Mouse (Mus musculus) neural tube, embryonic 11.5 days (tissue): Measurements from ENCODE around the gene Poldip3. TPM values are rescaled to one million over a fixed set of nuclear protein-coding genes. Genes with fewer than 3 reads are reported as not detected.
"Not testable (repeated sequence)": the region's sequence is repeated elsewhere in the genome, so short reads cannot be mapped to it uniquely, and the experiment has no call there.

Experiments
- ATAC-seq: fragments of 200-750 bp; cut with Nextera tagmentation; 2 replicates; pipeline ENCODE4 v1.8.0; 2017; ENCODE audit warnings: moderate number of reproducible peaks, mild to moderate bottlenecking, moderate TSS enrichment, moderate library complexity; ENCODE audit not compliant: insufficient read depth, low FRiP score, low TSS enrichment
- DNase-seq: peaks from one replicate; pipeline ENCODE4 v3.0.0-alpha.2; 2015; ENCODE audit warnings: low spot score
- H3K27ac ChIP-seq: fragments of 300-500 bp; sonication (generic); 2 replicates; pipeline ENCODE4 v1.5.1; 2014; ENCODE audit warnings: low read depth, mild to moderate bottlenecking, low read length
- H3K27me3 ChIP-seq: fragments of 300-500 bp; sonication (generic); 2 replicates; pipeline ENCODE4 v1.6.1; 2014; ENCODE audit warnings: mild to moderate bottlenecking, low read length, mixed read lengths; ENCODE audit not compliant: control insufficient read depth, insufficient read depth
- H3K36me3 ChIP-seq: fragments of 300-500 bp; sonication (generic); 2 replicates; pipeline ENCODE4 v1.6.1; 2014; ENCODE audit warnings: mild to moderate bottlenecking, low read length, moderate library complexity, mixed read lengths; ENCODE audit not compliant: control insufficient read depth, insufficient read depth
- H3K4me1 ChIP-seq: fragments of 300-500 bp; sonication (generic); 2 replicates; pipeline ENCODE4 v1.6.1; 2014; ENCODE audit warnings: low read length, mixed read lengths; ENCODE audit not compliant: control insufficient read depth, insufficient read depth
- H3K4me2 ChIP-seq: fragments of 300-500 bp; sonication (generic); 2 replicates; pipeline ENCODE4 v1.6.1; 2014; ENCODE audit warnings: low read depth, mild to moderate bottlenecking, moderate library complexity
- H3K4me3 ChIP-seq: fragments of 300-500 bp; sonication (generic); 2 replicates; pipeline ENCODE4 v1.5.1; 2014; ENCODE audit warnings: low read depth, low read length
- H3K9ac ChIP-seq: fragments of 300-500 bp; sonication (generic); 2 replicates; pipeline ENCODE4 v1.6.1; 2014; ENCODE audit warnings: mild to moderate bottlenecking, low read length
- H3K9me3 ChIP-seq: fragments of 300-500 bp; sonication (generic); 2 replicates; pipeline ENCODE4 v1.6.1; 2016; ENCODE audit warnings: low read length; ENCODE audit not compliant: control insufficient read depth
- WGBS: fragments of 180-500 bp; shearing (Covaris S2); extraction: QIAGEN DNeasy Blood & Tissue Kit; methylation state at CpG from one replicate; pipeline ENCODE4 v1.1.7; 2014; 5-methylcytosine and 5-hydroxymethylcytosine counted together
- polyA plus RNA-seq: library from polyadenylated mRNA; unstranded; fragments of >200 nt; fragmentation: Nextera tagmentation; extraction: Ambion mirVana; gene quantifications from 2 replicates; pipeline ENCODE4 v1.2.1, GENCODE M21; 2014

The Poldip3 gene
- polyA plus RNA-seq, 1 experiment from 2014 or later: 196 TPM

DNA sequence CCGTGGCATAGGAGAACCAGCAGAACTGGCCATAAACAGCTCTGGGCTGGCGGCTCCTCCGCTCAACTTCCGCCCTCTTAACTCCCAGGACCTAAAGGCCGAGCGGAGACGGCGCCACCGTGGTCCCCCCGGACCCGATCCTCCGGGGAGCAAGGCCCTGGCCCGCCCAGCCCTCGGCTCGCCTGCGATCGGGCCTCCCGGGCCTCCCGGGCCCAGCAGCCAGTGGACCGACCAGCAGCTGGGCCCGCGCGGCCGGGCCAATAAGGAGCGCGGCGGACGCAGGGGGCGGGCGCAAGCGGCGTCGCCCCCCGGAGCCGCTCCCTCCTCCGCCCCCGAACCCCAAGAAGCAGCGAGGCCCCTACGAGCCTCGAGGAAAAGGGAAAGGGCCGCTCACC is 386 bp downstream of the Poldip3 start:
- peak overlapping the region; percentile 89 for H3K27ac ChIP-seq
- peaks cover 4% of the 10 kb centered on the region; the same call in 1 of the 2 replicates for H3K36me3 ChIP-seq
- ATAC-seq (peak; percentile 78), DNase-seq (no peak)
- no peaks in the 10 kb centered on the region for H3K27me3 ChIP-seq
- peak overlapping the region; percentile 76 for H3K4me3 ChIP-seq
- under 1% methylated on average over 31 of the region's 41 CpGs for WGBS
- peaks cover 5% of the 10 kb centered on the region; the same call in 1 of the 2 replicates for H3K4me1 ChIP-seq
- peak overlapping the region; percentile 90 for H3K4me2 ChIP-seq
- peak overlapping the region; percentile 89 for H3K9ac ChIP-seq
- H3K9me3 ChIP-seq: no peaks in the 10 kb centered on the region

DNA sequence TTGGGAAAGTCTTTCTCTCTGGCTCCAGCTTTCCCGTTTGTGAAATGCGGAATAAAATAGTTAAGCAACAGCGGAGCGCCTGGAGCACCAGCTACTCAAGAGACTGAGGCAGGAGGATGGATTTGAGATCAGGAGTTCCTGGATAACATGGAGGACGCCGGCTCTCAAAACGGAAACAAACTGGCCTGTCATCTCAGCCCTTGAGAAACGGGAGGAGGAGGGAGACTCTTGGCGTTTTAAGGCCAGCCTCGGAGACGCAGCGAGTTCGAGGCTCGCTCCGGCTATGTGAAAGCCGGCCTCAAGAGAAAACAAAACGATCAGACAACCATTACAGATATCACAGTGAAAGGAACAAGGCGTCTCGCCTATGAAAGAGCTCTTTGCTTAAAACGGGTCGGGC is 789 bp downstream of the Poldip3 start:
- H3K4me3 ChIP-seq: peak overlapping the region; percentile 76
- H3K36me3 ChIP-seq: peaks cover 4% of the 10 kb centered on the region; the same call in 1 of the 2 replicates
- WGBS: 3% methylated on average over 21 of the region's 21 CpGs
- DNase-seq (no peak), ATAC-seq (no peak)
- H3K27ac ChIP-seq: peak overlapping the region; percentile 89
- no peaks in the 10 kb centered on the region for H3K27me3 ChIP-seq
- peak overlapping the region; percentile 90 for H3K4me2 ChIP-seq
- H3K4me1 ChIP-seq: peaks cover 8% of the 10 kb centered on the region; the same call in 1 of the 2 replicates
- H3K9ac ChIP-seq: peak overlapping the region; percentile 89
- H3K9me3 ChIP-seq: no peaks in the 10 kb centered on the region

DNA sequence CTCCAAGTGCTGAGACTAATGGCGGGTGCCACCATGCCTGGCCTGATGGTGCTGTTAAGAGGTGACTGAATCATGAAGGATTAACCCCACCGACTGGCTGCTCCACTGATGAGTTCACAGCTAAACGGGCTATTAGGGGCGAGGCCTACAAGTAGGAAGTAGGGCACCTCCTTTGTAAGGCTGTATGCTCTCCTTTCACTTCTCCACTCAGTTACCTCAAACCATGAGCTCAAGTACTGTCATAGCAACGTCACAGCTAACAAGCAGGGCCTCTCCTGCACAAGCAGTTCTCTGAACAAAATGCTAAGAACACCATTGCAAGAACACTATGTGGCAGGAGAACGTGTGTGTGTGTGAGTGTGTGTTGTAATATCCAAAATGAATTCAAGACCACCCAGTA is 3.6 kb downstream of the Poldip3 start:
- 93% methylated on average over 6 of the region's 6 CpGs for WGBS
- H3K9ac ChIP-seq: no peak overlapping the region
- H3K36me3 ChIP-seq: peaks cover 4% of the 10 kb centered on the region; the same call in 1 of the 2 replicates
- H3K4me1 ChIP-seq: peaks cover 9% of the 10 kb centered on the region; the same call in 1 of the 2 replicates
- H3K9me3 ChIP-seq: no peaks in the 10 kb centered on the region
- DNase-seq: no peak
- no peak overlapping the region for H3K4me2 ChIP-seq
- no peak overlapping the region for H3K4me3 ChIP-seq
- no peaks in the 10 kb centered on the region for H3K27me3 ChIP-seq
- ATAC-seq: no peak
- H3K27ac ChIP-seq: no peak overlapping the region

DNA sequence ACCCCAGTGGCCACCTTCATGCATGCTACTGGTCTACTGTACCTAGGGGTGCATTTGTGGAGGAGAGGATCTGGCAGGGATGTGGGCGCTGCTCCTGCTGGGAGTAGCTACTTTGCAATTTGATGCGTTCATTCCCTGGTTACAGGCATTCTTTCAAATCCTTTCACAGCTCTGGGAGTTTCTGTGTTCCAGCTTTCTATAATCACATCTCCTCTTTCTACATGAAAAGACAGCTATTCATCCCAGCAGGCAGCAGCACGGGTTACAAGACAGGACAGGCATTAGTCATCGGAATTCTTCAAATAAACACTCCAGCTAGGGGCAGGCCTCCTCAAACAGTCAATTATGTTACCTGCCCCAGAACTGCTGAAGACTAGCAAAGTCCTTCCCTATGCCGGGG is 6.3 kb downstream of the Poldip3 start:
- H3K27ac ChIP-seq: no peak overlapping the region
- 63% methylated on average over 5 of the region's 5 CpGs for WGBS

DNA sequence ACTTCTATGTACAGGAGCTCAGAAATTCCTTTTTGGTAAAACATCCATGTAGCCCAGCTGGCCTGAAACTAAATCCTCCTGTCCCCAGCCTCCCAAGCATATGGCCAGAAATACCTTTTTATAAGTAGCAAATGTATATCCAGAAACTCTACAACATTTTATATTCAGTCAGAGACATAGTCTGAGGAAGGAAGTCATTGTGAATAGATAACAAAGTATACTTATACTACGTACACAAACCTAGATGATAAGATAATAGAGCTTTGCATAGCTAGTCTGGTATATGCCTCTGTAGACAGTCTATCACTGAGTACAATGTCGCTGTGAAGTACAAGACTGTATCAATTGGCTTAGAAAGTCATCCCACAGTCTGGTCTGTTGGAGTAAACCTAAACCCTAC is 13.5 kb downstream of the Poldip3 start:
- ATAC-seq: no peak
- peaks cover 16% of the 10 kb centered on the region for H3K36me3 ChIP-seq

More for the DNA sequence above, 6.3 kb downstream of the Poldip3 start:
- Histone ChIP-seq H3K27me3 (no peaks in the 10 kb centered on the region), H3K36me3 (peaks cover 4% of the 10 kb centered on the region; the same call in 1 of the 2 replicates), H3K4me2 (no peak overlapping the region), H3K4me1 (peaks cover 5% of the 10 kb centered on the region; the same call in 1 of the 2 replicates), H3K9ac (no peak overlapping the region), H3K9me3 (no peaks in the 10 kb centered on the region), H3K4me3 (no peak overlapping the region)
- ATAC-seq: no peak
- DNase-seq: no peak

DNA sequence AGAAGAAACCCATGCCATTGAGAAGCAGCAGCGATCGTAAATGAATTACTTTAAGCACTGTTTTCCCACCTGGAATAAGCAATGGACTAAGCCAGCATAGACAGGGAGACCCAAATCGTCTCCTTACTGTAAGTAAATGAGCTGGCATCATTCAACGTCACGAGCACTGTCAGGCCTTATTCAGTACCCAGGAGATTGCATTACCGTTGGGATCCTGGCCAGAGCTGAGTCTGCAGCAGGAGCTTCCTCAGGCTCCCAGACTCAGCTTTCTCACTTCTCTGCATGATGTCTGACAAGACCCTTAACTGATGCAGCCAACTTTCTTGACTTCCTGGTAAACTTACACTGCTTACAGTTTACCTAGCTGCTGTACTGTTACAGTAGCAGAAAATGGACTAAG is 14.5 kb downstream of the Poldip3 start:
- ATAC-seq (no peak), DNase-seq (no peak)
- no peak overlapping the region for H3K4me3 ChIP-seq
- no peak overlapping the region for H3K9ac ChIP-seq
- peaks cover 16% of the 10 kb centered on the region for H3K36me3 ChIP-seq
- H3K9me3 ChIP-seq: no peaks in the 10 kb centered on the region
- H3K27me3 ChIP-seq: no peaks in the 10 kb centered on the region
- no peak overlapping the region for H3K27ac ChIP-seq
- 92% methylated on average over 6 of the region's 6 CpGs for WGBS
- H3K4me2 ChIP-seq: no peak overlapping the region
- no peaks in the 10 kb centered on the region for H3K4me1 ChIP-seq

More for the DNA sequence above, 13.5 kb downstream of the Poldip3 start:
- no peak for DNase-seq
- Histone ChIP-seq H3K4me3 (no peak overlapping the region), H3K4me2 (no peak overlapping the region), H3K9me3 (no peaks in the 10 kb centered on the region), H3K4me1 (no peaks in the 10 kb centered on the region), H3K27ac (no peak overlapping the region), H3K9ac (no peak overlapping the region), H3K27me3 (no peaks in the 10 kb centered on the region)
- 95% methylated on average over 2 of the region's 2 CpGs for WGBS

DNA sequence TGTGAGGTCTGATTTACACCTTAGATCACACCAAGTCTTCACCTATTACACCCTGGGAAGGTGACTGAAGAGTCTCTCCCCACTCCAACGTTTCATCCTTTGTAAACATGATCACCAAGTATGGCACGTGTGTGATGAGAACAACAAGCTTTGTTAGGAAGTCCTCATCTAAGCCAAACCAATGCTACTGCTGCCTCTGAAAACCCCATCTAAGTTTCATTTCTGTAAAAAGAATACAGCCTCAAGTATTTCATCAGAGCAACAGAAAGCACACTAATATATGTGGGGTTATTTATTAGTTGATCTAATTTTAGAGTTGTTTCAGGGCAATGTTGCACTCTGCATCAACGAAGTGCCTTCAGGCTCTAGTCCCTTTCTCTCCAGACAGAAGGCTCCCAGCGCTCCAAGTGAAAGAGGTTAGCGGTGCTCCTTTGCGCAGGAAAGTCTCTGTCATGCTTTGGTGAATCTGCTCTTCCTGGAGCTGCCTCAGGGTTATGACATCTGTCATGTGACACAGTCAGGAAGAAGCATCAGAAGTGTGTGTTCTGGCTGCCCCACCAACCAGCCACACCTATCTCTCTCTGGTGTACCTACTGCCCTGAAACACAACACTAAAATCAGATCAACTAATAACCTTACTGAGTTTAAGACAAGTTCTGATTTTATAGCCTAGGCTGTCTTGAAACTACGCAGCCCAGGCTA is 19.5 kb downstream of the Poldip3 start:
- Histone ChIP-seq H3K9me3 (no peaks in the 10 kb centered on the region), H3K27ac (no peak overlapping the region), H3K4me1 (no peaks in the 10 kb centered on the region), H3K9ac (no peak overlapping the region), H3K4me2 (no peak overlapping the region), H3K27me3 (no peaks in the 10 kb centered on the region), H3K4me3 (no peak overlapping the region), H3K36me3 (peaks cover 24% of the 10 kb centered on the region)
- ATAC-seq: no peak
- WGBS: 94% methylated on average over 7 of the region's 7 CpGs
- DNase-seq: no peak

DNA sequence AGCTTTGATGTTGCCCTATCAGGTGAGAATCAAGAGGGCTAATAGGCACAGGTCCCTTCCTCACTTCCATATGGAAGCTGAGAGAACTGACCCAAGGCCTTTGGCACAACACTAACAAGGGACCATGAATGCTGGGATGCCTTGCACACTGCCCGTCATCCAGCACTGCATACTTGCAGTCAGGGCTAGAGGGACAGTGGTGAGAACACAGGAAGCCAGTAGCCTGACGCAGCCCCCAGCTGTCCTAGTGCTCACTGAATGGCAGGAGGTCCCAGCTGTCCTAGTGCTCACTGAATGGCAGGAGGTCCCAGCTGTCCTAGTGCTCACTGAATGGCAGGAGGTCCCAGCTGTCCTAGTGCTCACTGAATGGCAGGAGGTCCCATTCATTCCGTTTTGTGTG is 22.1 kb downstream of the Poldip3 start:
- not testable (repeated sequence) for H3K27me3 ChIP-seq, H3K4me3 ChIP-seq, H3K9me3 ChIP-seq, H3K4me2 ChIP-seq, DNase-seq, H3K27ac ChIP-seq, H3K4me1 ChIP-seq, ATAC-seq, H3K9ac ChIP-seq
- WGBS: 63% methylated on average over 3 of the region's 3 CpGs
- peaks cover 16% of the 10 kb centered on the region for H3K36me3 ChIP-seq

DNA sequence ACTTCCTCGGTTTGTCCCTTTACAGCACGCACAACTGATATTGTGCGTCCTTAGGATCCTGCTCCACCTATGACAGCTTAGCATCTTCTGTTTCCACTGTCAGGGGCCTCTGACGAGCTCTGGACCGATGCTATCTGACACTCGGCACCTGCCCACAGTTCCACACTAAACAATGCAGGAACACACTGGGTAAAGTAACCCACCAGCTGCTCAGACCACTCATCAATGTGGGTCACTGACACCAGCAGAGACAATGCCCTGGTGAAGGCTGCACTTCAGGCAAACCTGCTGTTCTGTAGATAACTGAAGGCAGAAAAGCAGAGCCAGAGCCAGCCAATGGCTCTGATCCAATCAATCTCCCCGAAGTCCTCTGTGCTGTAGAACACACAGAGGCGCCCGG is 22.6 kb downstream of the Poldip3 start:
- ATAC-seq (no peak), DNase-seq (no peak)
- WGBS: 86% methylated on average over 9 of the region's 9 CpGs
- no peaks in the 10 kb centered on the region for H3K4me1 ChIP-seq
- no peak overlapping the region for H3K4me3 ChIP-seq
- no peak overlapping the region for H3K27ac ChIP-seq
- H3K9me3 ChIP-seq: no peaks in the 10 kb centered on the region
- H3K9ac ChIP-seq: no peak overlapping the region
- no peaks in the 10 kb centered on the region for H3K27me3 ChIP-seq
- peaks cover 12% of the 10 kb centered on the region for H3K36me3 ChIP-seq
- H3K4me2 ChIP-seq: no peak overlapping the region
